Mouse (Mus musculus) embryonic facial prominence, embryonic 13.5 days (tissue): Measurements from ENCODE around the gene Chrne. TPM values are rescaled to one million over a fixed set of nuclear protein-coding genes. Genes with fewer than 3 reads are reported as not detected.
A peak's percentile ranks its signal among the peaks of the same experiment; 100 is the strongest.
"Not testable (repeated sequence)": the region's sequence is repeated elsewhere in the genome, so short reads cannot be mapped to it uniquely, and the experiment has no call there.

Experiments
- ATAC-seq: fragments of 200-750 bp; cut with Nextera tagmentation; 2 replicates; pipeline ENCODE4 v1.8.0; 2017; ENCODE audit warnings: low read depth; ENCODE audit not compliant: insufficient number of reproducible peaks, insufficient read depth, low FRiP score, low TSS enrichment
- H3K27ac ChIP-seq: fragments of 300-500 bp; sonication (generic); 2 replicates; pipeline ENCODE4 v1.5.1; 2015; ENCODE audit warnings: moderate library complexity, mild to moderate bottlenecking, inconsistent platforms
- H3K27me3 ChIP-seq: fragments of 300-500 bp; sonication (generic); 2 replicates; pipeline ENCODE4 v1.6.1; 2015; ENCODE audit warnings: mild to moderate bottlenecking, inconsistent platforms
- H3K36me3 ChIP-seq: fragments of 300-500 bp; sonication (generic); 2 replicates; pipeline ENCODE4 v1.6.1; 2015; ENCODE audit warnings: mild to moderate bottlenecking, inconsistent platforms
- H3K4me1 ChIP-seq: fragments of 300-500 bp; sonication (generic); 2 replicates; pipeline ENCODE4 v1.6.1; 2015; ENCODE audit warnings: inconsistent platforms
- H3K4me2 ChIP-seq: fragments of 300-500 bp; sonication (generic); 2 replicates; pipeline ENCODE4 v1.6.1; 2015; ENCODE audit warnings: moderate library complexity, mild to moderate bottlenecking, inconsistent platforms
- H3K4me3 ChIP-seq: fragments of 300-500 bp; sonication (generic); 2 replicates; pipeline ENCODE4 v1.5.1; 2015; ENCODE audit warnings: mild to moderate bottlenecking, inconsistent platforms
- H3K9ac ChIP-seq: fragments of 300-500 bp; sonication (generic); 2 replicates; pipeline ENCODE4 v1.6.1; 2015; ENCODE audit warnings: mild to moderate bottlenecking, inconsistent platforms
- H3K9me3 ChIP-seq: fragments of 300-500 bp; sonication (generic); 2 replicates; pipeline ENCODE4 v1.6.1; 2016; ENCODE audit warnings: inconsistent platforms
- WGBS: fragments of 180-500 bp; shearing (Covaris S2); methylation state at CpG from one replicate; pipeline ENCODE4 v1.1.7; 2015; ENCODE audit warnings: mixed read lengths; 5-methylcytosine and 5-hydroxymethylcytosine counted together
- polyA plus RNA-seq: library from polyadenylated mRNA; unstranded; fragments of >200 nt; fragmentation: Nextera tagmentation; extraction: Ambion mirVana; gene quantifications from 2 replicates; pipeline ENCODE4 v1.2.1, GENCODE M21; 2015

The Chrne gene
- polyA plus RNA-seq, 1 experiment from 2014 or later, result not detected

DNA sequence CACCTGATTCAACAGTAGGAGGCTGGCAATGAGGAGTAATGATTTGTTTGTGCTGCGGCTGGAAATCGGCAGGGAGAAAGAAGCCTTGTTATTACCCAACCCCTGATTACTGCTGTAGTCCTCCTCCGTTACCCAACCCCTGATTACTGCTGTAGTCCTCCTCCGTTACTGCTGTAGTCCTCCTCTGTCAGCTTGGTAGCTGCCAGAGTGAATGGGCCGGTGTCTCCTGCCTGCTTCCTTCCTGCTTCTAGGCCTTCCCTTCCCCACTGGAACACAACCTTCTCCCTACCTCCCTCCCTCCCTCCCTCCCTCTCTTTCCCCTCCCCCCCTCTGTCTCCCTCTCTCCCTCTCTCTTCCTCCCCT is 38.7 kb downstream of the Chrne start:
- Histone ChIP-seq H3K27me3 (no peaks in the 10 kb centered on the region), H3K9me3 (no peaks in the 10 kb centered on the region), H3K9ac (0 out of 2 replicates have a peak overlapping the region, but pooled peaks have one; percentile 40), H3K4me2 (no peak overlapping the region), H3K36me3 (no peaks in the 10 kb centered on the region; the same call in 1 of the 2 replicates), H3K4me1 (peaks cover 80% of the 10 kb centered on the region), H3K27ac (peak overlapping the region; percentile 48; the same call in 1 of the 2 replicates), H3K4me3 (no peak overlapping the region)
- 41% methylated on average over 5 of the region's 5 CpGs for WGBS
- ATAC-seq, result no peak

DNA sequence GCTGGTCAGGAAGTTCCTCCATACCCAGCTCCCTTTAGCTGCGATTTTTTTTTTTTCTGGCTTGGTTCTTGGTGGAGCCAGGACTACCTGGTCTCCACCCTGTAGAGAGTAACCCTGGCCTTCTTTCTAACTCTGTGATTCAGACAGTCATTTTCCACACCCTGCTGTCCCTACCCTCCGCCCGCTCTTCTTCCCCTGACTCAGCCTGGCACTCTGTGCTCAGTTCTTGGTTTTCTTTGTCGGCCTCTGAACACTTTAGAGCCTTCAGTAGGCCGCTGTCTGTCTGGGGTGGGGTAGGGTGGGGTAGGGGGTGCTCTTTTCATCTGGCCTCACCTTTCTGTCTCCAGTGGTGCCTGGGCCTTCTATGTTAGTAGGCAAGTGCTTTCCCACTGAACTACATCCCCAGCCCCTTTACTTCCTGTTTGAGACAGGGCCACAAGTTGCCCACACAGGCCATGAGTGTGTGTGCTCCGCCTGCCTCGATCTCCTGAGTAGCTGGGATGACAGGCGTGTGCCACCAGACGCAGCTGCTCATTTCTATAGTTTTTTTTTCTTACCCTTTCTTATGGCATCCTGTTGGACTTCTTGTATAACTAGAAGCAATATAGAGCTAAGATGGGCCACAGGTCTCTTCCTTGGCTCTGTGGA is 39.2 kb downstream of the Chrne start:
- no peaks in the 10 kb centered on the region; the same call in 1 of the 2 replicates for H3K36me3 ChIP-seq
- no peak overlapping the region for H3K4me3 ChIP-seq
- H3K27me3 ChIP-seq, result no peaks in the 10 kb centered on the region
- no peaks in the 10 kb centered on the region for H3K9me3 ChIP-seq
- H3K9ac ChIP-seq, result 0 out of 2 replicates have a peak overlapping the region, but pooled peaks have one; percentile 40
- H3K4me1 ChIP-seq, result peaks cover 75% of the 10 kb centered on the region
- 76% methylated on average over 9 of the region's 9 CpGs for WGBS
- peak overlapping the region; percentile 48 for H3K27ac ChIP-seq
- ATAC-seq, result no peak
- no peak overlapping the region for H3K4me2 ChIP-seq

DNA sequence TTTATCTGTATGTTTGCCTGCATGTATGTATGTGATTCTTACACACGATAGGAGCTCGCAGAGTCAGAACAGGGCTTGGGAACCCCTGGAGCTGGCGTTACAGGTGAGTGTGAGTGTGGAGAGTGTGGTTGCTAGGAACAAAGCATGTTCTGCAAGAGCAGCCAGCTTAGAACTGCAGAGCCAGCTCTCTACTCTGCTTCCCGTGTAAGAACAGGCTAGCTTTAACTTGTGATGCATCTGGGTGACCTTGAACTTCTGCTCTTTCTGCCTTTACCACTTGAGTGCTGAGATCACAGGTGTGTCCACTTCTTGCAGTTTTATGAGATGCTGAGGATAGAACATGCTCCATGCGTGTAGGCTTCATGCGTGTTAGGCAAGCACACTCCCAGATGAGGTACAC is 40.1 kb downstream of the Chrne start:
- H3K9me3 ChIP-seq, result no peaks in the 10 kb centered on the region
- H3K36me3 ChIP-seq, result no peaks in the 10 kb centered on the region; the same call in 1 of the 2 replicates
- 83% methylated on average over 6 of the region's 6 CpGs for WGBS
- H3K27ac ChIP-seq, result peak overlapping the region; percentile 71; the same call in 1 of the 2 replicates
- H3K9ac ChIP-seq, result no peak overlapping the region
- H3K4me2 ChIP-seq, result no peak overlapping the region
- H3K4me1 ChIP-seq, result peaks cover 66% of the 10 kb centered on the region
- no peaks in the 10 kb centered on the region for H3K27me3 ChIP-seq
- no peak for ATAC-seq
- no peak overlapping the region for H3K4me3 ChIP-seq

DNA sequence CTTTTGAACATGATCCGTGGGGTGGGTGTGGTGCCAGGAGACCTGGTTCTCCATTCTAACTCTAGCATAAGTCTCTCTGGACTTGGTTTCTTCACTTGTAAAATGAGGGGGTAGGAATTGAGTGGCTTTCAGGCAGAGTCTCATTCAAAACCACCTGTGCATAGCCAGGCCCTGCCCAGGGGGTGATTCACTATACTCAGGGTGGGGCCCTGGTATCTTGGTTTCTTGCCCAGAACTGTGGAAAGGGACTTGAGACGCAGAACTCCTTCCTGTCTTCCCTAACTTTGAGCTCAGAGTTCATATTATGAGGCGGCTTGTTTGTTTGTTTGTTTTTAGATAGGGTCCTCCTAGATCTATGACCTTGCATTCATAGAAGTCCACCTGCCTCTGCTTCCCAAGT is 41.8 kb downstream of the Chrne start:
- Histone ChIP-seq H3K36me3 (no peaks in the 10 kb centered on the region; the same call in 1 of the 2 replicates), H3K4me2 (no peak overlapping the region), H3K4me1 (peaks cover 54% of the 10 kb centered on the region), H3K27ac (peak overlapping the region; percentile 71; the same call in 1 of the 2 replicates), H3K9ac (no peak overlapping the region), H3K4me3 (no peak overlapping the region), H3K27me3 (no peaks in the 10 kb centered on the region), H3K9me3 (no peaks in the 10 kb centered on the region)
- WGBS, result 73% methylated on average over 3 of the region's 3 CpGs
- no peak for ATAC-seq

DNA sequence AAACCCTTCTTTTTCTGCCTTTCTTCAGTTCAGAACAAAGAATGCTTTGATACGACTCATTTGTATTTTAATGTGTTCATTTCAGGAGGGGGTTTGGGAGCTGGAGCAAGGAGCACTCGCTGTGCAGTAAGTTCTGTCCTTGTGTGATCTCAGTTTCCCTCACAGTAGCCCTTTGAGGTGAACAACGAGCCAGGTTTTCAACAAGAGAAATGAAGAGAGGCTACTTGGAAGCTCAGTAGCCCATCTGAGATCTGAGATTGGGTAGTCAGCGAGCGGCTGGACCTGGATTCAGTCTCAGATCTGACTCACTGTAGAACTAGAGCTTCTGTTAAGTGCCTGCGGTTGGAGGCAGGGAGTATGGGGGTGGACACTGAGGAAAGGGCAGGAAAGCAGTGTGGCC is 45.1 kb downstream of the Chrne start:
- H3K4me2 ChIP-seq, result no peak overlapping the region
- no peaks in the 10 kb centered on the region for H3K27me3 ChIP-seq
- 70% methylated on average over 6 of the region's 6 CpGs for WGBS
- no peaks in the 10 kb centered on the region; the same call in 1 of the 2 replicates for H3K36me3 ChIP-seq
- no peak overlapping the region for H3K9ac ChIP-seq
- H3K4me1 ChIP-seq, result peaks cover 33% of the 10 kb centered on the region
- no peak overlapping the region for H3K4me3 ChIP-seq
- no peak for ATAC-seq
- H3K9me3 ChIP-seq, result no peaks in the 10 kb centered on the region
- H3K27ac ChIP-seq, result no peak overlapping the region

DNA sequence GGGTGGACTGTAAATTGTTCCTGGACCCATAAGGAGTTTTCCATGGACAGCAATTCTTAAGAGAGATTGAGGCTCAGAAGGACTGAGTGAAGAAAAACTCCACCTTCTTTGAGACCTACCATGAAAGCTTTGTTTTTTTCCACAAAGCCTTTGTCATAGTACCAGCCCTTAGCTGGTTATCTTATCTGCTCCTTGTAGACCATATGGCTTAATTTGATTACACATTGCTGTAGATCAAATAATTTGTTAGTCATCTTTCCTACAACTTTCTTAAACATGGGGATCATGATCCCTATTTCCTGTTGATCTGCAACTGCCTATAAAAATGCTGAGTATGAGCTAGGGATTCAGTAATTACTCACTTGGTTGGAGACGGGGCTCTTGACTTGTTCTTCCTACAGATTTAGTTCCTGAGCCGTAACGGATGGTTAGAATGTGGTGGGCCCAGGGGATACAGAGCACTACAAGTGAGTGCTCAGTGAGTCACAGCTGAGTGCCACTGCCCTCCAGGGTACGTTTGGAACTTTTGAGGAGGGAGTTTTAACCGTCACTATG is 46.6 kb downstream of the Chrne start:
- Histone ChIP-seq H3K27ac (no peak overlapping the region), H3K4me1 (peaks cover 18% of the 10 kb centered on the region), H3K9ac (no peak overlapping the region), H3K36me3 (peaks cover 7% of the 10 kb centered on the region), H3K4me3 (no peak overlapping the region), H3K4me2 (no peak overlapping the region), H3K9me3 (no peaks in the 10 kb centered on the region), H3K27me3 (no peaks in the 10 kb centered on the region)
- no peak for ATAC-seq
- WGBS, result 54% methylated on average over 5 of the region's 5 CpGs

DNA sequence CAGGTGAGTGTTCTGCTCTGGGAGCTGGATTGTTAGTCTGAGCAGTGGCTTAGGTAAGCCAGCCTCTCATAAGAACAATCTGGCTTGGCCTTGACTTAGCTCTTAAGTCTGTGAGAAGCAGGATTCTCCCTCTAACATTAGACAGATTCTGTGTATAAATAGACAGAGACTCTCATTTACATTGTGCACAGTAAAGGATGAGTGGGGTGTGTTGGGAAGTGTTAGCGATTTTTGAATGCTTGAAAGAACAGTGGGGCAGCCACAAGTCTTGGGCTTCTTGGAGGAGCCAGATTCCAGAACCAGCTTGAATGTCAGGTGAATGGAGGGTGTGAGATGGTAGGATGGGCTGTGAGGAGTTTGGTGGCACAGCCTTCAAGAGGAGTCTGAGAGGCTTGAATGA is 47.4 kb downstream of the Chrne start:
- Histone ChIP-seq H3K4me2 (no peak overlapping the region), H3K4me1 (peaks cover 10% of the 10 kb centered on the region), H3K9me3 (no peaks in the 10 kb centered on the region), H3K4me3 (no peak overlapping the region), H3K27me3 (no peaks in the 10 kb centered on the region), H3K36me3 (peaks cover 12% of the 10 kb centered on the region), H3K9ac (no peak overlapping the region), H3K27ac (no peak overlapping the region)
- ATAC-seq, result no peak
- WGBS, result 94% methylated on average over 1 of the region's 1 CpGs

DNA sequence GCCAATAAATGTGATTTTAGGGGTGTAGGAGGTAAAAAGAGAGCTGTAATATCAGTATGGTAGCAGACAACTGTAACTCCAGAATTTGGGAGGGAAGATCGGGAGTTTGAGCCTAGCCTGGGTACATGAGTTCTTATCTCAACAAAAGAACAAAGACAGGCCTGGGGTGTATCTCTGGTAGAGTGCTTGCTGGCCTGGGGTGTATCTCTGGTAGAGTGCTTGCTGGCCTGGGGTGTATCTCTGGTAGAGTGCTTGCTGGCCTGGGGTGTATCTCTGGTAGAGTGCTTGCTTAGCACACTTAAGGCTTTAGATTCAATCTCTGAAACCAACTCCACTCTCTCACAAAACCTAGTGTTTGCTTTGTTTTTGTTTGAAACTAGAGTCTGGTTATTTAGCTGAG is 48.4 kb downstream of the Chrne start:
- not testable (repeated sequence) for H3K9ac ChIP-seq, H3K27me3 ChIP-seq, H3K27ac ChIP-seq, ATAC-seq, H3K9me3 ChIP-seq, H3K4me1 ChIP-seq, H3K4me2 ChIP-seq, H3K4me3 ChIP-seq
- 90% methylated on average over 1 of the region's 1 CpGs for WGBS
- peaks cover 13% of the 10 kb centered on the region for H3K36me3 ChIP-seq

DNA sequence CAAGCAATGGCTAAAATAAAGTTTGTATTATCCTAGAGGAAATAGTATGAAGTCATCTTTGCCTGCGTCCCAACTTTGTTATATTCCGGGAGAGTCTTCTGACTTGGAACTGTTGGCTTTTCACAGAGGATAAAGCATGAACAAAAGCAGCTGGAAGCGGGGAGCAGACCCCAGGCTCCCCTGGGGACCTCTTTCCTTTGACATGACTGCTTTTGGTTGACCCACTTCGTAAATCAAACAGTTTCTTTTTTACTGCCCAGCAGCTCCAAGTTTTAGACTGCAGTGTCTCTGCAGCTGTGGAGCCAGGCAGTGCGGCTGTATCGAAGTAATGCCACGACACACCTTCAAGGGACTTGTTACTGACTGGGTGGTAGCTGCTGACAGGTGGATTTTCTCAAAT is 52.4 kb downstream of the Chrne start:
- Histone ChIP-seq H3K4me3 (no peak overlapping the region), H3K27ac (no peak overlapping the region), H3K9ac (no peak overlapping the region; the same call in 1 of the 2 replicates), H3K36me3 (peaks cover 13% of the 10 kb centered on the region), H3K27me3 (no peaks in the 10 kb centered on the region), H3K4me1 (peaks cover 23% of the 10 kb centered on the region), H3K4me2 (no peak overlapping the region), H3K9me3 (no peaks in the 10 kb centered on the region)
- ATAC-seq, result no peak
- 82% methylated on average over 7 of the region's 7 CpGs for WGBS

Other genes with a start within 250 kb of the Chrne start
- 37.1 and 42.1 TPM in 2 replicates for gene Pelp1, start 209.2 kb downstream of the Chrne start, polyA plus RNA-seq
- 18.1 and 19.4 TPM in 2 replicates for gene Arrb2, start 186.6 kb downstream of the Chrne start, polyA plus RNA-seq
- 40.8 and 44.7 TPM in 2 replicates for gene Med11, start 167.3 kb downstream of the Chrne start, polyA plus RNA-seq
- gene Zmynd15, start 159.8 kb downstream of the Chrne start, polyA plus RNA-seq, result 0.59 and 0.78 TPM in 2 replicates
- 2.4 and 2.6 TPM in 2 replicates for gene Cxcl16, start 159.2 kb downstream of the Chrne start, polyA plus RNA-seq
- 0.69 TPM in 1 of 2 replicates, not detected in the other for gene Tm4sf5, start 114.0 kb downstream of the Chrne start, polyA plus RNA-seq
- gene Vmo1, start 104.6 kb downstream of the Chrne start, polyA plus RNA-seq, result 0.56 TPM in 1 of 2 replicates, not detected in the other
- 0.45 TPM in 1 of 2 replicates, not detected in the other for gene Gltpd2, start 100.0 kb downstream of the Chrne start, polyA plus RNA-seq
- 837 and 839 TPM in 2 replicates for gene Psmb6, start 93.8 kb downstream of the Chrne start, polyA plus RNA-seq
- not detected in 2 replicates for gene Gm40193, start 86.3 kb downstream of the Chrne start, polyA plus RNA-seq
- 5.3 and 6.5 TPM in 2 replicates for gene Pld2, start 79.2 kb downstream of the Chrne start, polyA plus RNA-seq
- gene Mink1, start 56.3 kb downstream of the Chrne start, polyA plus RNA-seq, result 14.6 and 16.5 TPM in 2 replicates
- gene 4930544D05Rik, start 3.4 kb downstream of the Chrne start, polyA plus RNA-seq, result not detected in 2 replicates
- gene Gp1ba, start 19.9 kb upstream of the Chrne start, polyA plus RNA-seq, result 0.10 and 0.37 TPM in 2 replicates
- gene Rnf167, start 28.0 kb upstream of the Chrne start, polyA plus RNA-seq, result 131 and 135 TPM in 2 replicates
- 167 and 170 TPM in 2 replicates for gene Slc25a11, start 28.3 kb upstream of the Chrne start, polyA plus RNA-seq
- 1,478 and 1,672 TPM in 2 replicates for gene Pfn1, start 35.4 kb upstream of the Chrne start, polyA plus RNA-seq
- 18.3 and 19.7 TPM in 2 replicates for gene Eno3, start 38.0 kb upstream of the Chrne start, polyA plus RNA-seq
- 159 and 163 TPM in 2 replicates for gene Spag7, start 50.2 kb upstream of the Chrne start, polyA plus RNA-seq
- 13.4 TPM in 2 replicates for gene Camta2, start 68.9 kb upstream of the Chrne start, polyA plus RNA-seq
- 1.1 and 1.3 TPM in 2 replicates for gene Inca1, start 80.9 kb upstream of the Chrne start, polyA plus RNA-seq
- 4.2 and 4.5 TPM in 2 replicates for gene Kif1c, start 81.3 kb upstream of the Chrne start, polyA plus RNA-seq
- 6.0 and 7.6 TPM in 2 replicates for gene Zfp3, start 145.0 kb upstream of the Chrne start, polyA plus RNA-seq
- gene Scimp, start 193.4 kb upstream of the Chrne start, polyA plus RNA-seq, result 0.25 TPM in 1 of 2 replicates, not detected in the other
- gene Rabep1, start 225.6 kb upstream of the Chrne start, polyA plus RNA-seq, result 46.2 and 46.3 TPM in 2 replicates